Mouse (Mus musculus) bone marrow macrophage, adult 2 months (primary cell): ENCODE results near the gene Cela3a.

Experiments used
- CTCF ChIP-seq: IDR thresholded peaks from 2 replicates; pipeline ENCODE4 v1.5.1; 2012; ENCODE audit warnings: low read depth, mild to moderate bottlenecking, low read length, moderate library complexity
- POLR2A ChIP-seq: IDR thresholded peaks from 2 replicates; pipeline ENCODE4 v1.6.1; 2012; ENCODE audit warnings: mild to moderate bottlenecking, low read depth, low read length, borderline replicate concordance

DNA sequence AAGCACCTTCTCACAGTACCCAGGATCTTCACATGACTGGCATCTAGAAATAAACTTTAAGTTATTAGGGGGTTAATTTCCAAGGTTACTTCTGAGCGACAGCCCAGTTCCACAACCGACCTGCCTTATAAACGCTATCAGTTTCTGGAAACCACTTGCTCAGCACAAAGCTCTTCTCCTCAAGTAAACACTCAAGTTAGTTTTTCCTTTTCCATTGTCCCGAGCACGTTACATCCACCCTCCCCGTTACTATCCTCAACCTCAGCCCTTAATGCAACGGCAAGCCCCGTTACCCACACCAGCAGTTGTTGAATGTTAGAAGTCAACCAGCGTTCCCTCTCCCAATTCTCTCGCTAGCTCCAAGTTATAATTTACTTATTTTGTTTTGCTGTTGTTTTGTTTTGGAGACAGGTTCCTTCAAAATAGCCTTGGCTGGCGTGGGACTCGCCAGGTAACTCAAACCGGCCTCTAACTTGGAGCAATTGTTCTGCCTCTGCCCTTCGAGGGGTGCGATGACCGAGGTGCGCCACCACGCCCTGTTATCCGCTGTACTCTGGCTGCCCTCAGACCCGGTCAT, 22.0 kb downstream of the Cela3a start:
- no peak for TF ChIP-seq CTCF
- no peak for TF ChIP-seq POLR2A
